Mouse (Mus musculus) lung, adult 2 months (tissue): Measurements from ENCODE around the gene Gpr26.

Experiments
- CTCF ChIP-seq: fragments of 200-500 bp; IDR thresholded peaks from 2 replicates; pipeline ENCODE4 v1.5.1; 2011; ENCODE audit warnings: mild to moderate bottlenecking, low read length, control low read depth; ENCODE audit not compliant: insufficient read depth
- POLR2A ChIP-seq: fragments of 200-500 bp; IDR thresholded peaks from 2 replicates; pipeline ENCODE4 v1.6.1; 2011; ENCODE audit warnings: low read depth, mild to moderate bottlenecking, control low read depth, low read length, borderline replicate concordance; ENCODE audit errors: extremely low read depth

- TF ChIP-seq CTCF (no peak), POLR2A (no peak)
Measured at GRCm38 (mm10) chr7:132031940-132032531, 65.8 kb downstream of the Gpr26 start.
